Mouse (Mus musculus): ENCODE data around the gene Hspa1a.

GRCm38 (mm10) chr17:34955884-34956283 lies 16.1 kb downstream of the Hspa1a start:
- TF ChIP-seq CTCF (IDR thresholded peaks at IDR 0.05; ENCODE audit: insufficient read depth, low read length) (no peak), POLR2A (IDR thresholded peaks at IDR 0.05; ENCODE audit: borderline replicate concordance, extremely low read depth, low read depth, low read length) (no peak)
